Mouse (Mus musculus): ENCODE data around the gene Gm13289.
"Not testable (repeated sequence)": the region's sequence is repeated elsewhere in the genome, so short reads cannot be mapped to it uniquely, and the experiment has no call there.

GRCm38 (mm10) chr4:88799365-88799764 lies 22.6 kb downstream of the Gm13289 start, which contains the start of gene Gm13285:
- not testable (repeated sequence) for TF ChIP-seq POLR2A (IDR thresholded peaks at IDR 0.05; ENCODE audit: insufficient read length, low read depth); E2F4 (IDR thresholded peaks at IDR 0.05; ENCODE audit: insufficient read depth); POLR2AphosphoS2 (IDR thresholded peaks at IDR 0.05; ENCODE audit: insufficient read length, low read depth); TCF12 (IDR thresholded peaks at IDR 0.05; ENCODE audit: insufficient read depth, poor library complexity, severe bottlenecking); MYOD1 (IDR thresholded peaks at IDR 0.05; ENCODE audit: control insufficient read depth in 1 of 3, insufficient read length in 2 of 3, low read depth in 2 of 3); MAX (IDR thresholded peaks at IDR 0.05; ENCODE audit: low read depth); TCF3 (IDR thresholded peaks at IDR 0.05; ENCODE audit: insufficient read length, low read depth)

Data from myocyte (in vitro differentiated cells).